Mouse (Mus musculus): ENCODE measurements around the gene Sap30bp. TPM values are rescaled to one million over a fixed set of nuclear protein-coding genes. Genes with fewer than 3 reads are reported as not detected.
A peak's percentile ranks its signal among the peaks of the same experiment; 100 is the strongest.

Sap30bp gene
- polyA plus RNA-seq, 1 experiment from 2014 or later, result 38.4 TPM

- H3K9ac ChIP-seq (ENCODE audit: low read depth, low read length), result peak overlapping the region; percentile 17; the same call in 1 of the 2 replicates
- WGBS, result 78% methylated on average over 9 of the region's 9 CpGs
- no peak overlapping the region for H3K4me2 ChIP-seq (ENCODE audit: low read length)
- H3K27me3 ChIP-seq (replicated peaks; ENCODE audit: control insufficient read depth, insufficient read depth, low read length), result no peaks in the 10 kb centered on the region
- ATAC-seq, result no peak
- no peaks in the 10 kb centered on the region for H3K9me3 ChIP-seq (ENCODE audit: control insufficient read depth, low read length)
- H3K4me3 ChIP-seq (ENCODE audit: low read length), result no peak overlapping the region
- no peaks in the 10 kb centered on the region; the same call in 1 of the 2 replicates for H3K4me1 ChIP-seq (ENCODE audit: control insufficient read depth, insufficient read depth, low read depth, low read length)
- peak overlapping the region; percentile 39 for H3K27ac ChIP-seq (ENCODE audit: low read depth, low read length)
- peaks cover 12% of the 10 kb centered on the region for H3K36me3 ChIP-seq (ENCODE audit: control insufficient read depth, insufficient read depth, low read length)
Measured at GRCm38 (mm10) chr11:115946221-115946828, 13.2 kb downstream of the Sap30bp start.

- no peak overlapping the region for H3K27ac ChIP-seq (ENCODE audit: low read depth, low read length)
- H3K27me3 ChIP-seq (replicated peaks; ENCODE audit: control insufficient read depth, insufficient read depth, low read length), result no peaks in the 10 kb centered on the region
- H3K36me3 ChIP-seq (ENCODE audit: control insufficient read depth, insufficient read depth, low read length), result peaks cover 7% of the 10 kb centered on the region; the same call in 1 of the 2 replicates
- WGBS, result 79% methylated on average over 9 of the region's 9 CpGs
- no peak overlapping the region for H3K4me3 ChIP-seq (ENCODE audit: low read length)
- no peak for ATAC-seq
- no peak overlapping the region for H3K4me2 ChIP-seq (ENCODE audit: low read length)
- H3K9me3 ChIP-seq (ENCODE audit: control insufficient read depth, low read length), result no peaks in the 10 kb centered on the region
- H3K4me1 ChIP-seq (ENCODE audit: control insufficient read depth, insufficient read depth, low read depth, low read length), result no peaks in the 10 kb centered on the region; the same call in 1 of the 2 replicates
- H3K9ac ChIP-seq (ENCODE audit: low read depth, low read length), result no peak overlapping the region
Measured at GRCm38 (mm10) chr11:115948316-115948715, 15.2 kb downstream of the Sap30bp start.

GRCm38 (mm10) chr11:115950719-115951118 lies 17.6 kb downstream of the Sap30bp start:
- peaks cover 5% of the 10 kb centered on the region for H3K36me3 ChIP-seq (ENCODE audit: control insufficient read depth, insufficient read depth, low read length)
- H3K27me3 ChIP-seq (replicated peaks; ENCODE audit: control insufficient read depth, insufficient read depth, low read length), result no peaks in the 10 kb centered on the region
- ATAC-seq, result peak; percentile 82
- H3K27ac ChIP-seq (ENCODE audit: low read depth, low read length), result peak overlapping the region; percentile 67
- H3K4me3 ChIP-seq (ENCODE audit: low read length), result no peak overlapping the region
- H3K9ac ChIP-seq (ENCODE audit: low read depth, low read length), result no peak overlapping the region
- H3K9me3 ChIP-seq (ENCODE audit: control insufficient read depth, low read length), result no peaks in the 10 kb centered on the region
- WGBS, result 87% methylated on average over 2 of the region's 2 CpGs
- no peak overlapping the region for H3K4me2 ChIP-seq (ENCODE audit: low read length)
- peaks cover 4% of the 10 kb centered on the region; the same call in 1 of the 2 replicates for H3K4me1 ChIP-seq (ENCODE audit: control insufficient read depth, insufficient read depth, low read depth, low read length)

DNA sequence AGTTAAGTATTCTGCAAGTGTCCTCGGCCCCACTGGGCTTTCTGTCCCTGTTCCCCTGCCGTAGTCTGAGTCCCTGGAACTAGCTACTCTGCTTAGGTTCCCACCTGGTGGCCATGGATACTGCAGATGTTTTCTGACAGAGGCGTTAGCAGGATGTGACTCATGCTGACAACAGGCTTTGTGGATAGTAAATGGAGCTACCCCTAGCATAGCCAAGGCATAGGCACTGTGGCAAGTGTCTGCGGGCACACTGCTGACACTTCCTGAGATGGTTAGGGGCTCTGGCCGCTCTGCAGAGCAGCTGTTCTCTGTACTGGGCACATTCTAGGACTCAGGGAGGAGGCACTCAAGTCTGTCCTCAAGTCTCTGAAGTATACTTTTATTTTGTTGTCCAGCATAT lies 21.6 kb downstream of the Sap30bp start:
- WGBS, result 66% methylated on average over 5 of the region's 5 CpGs
- Histone ChIP-seq H3K4me1 (ENCODE audit: control insufficient read depth, insufficient read depth, low read depth, low read length) (peaks cover 5% of the 10 kb centered on the region; the same call in 1 of the 2 replicates), H3K4me3 (ENCODE audit: low read length) (no peak overlapping the region), H3K9ac (ENCODE audit: low read depth, low read length) (no peak overlapping the region), H3K4me2 (ENCODE audit: low read length) (no peak overlapping the region), H3K36me3 (ENCODE audit: control insufficient read depth, insufficient read depth, low read length) (no peaks in the 10 kb centered on the region; the same call in none of the 2 replicates), H3K27me3 (replicated peaks; ENCODE audit: control insufficient read depth, insufficient read depth, low read length) (no peaks in the 10 kb centered on the region), H3K9me3 (ENCODE audit: control insufficient read depth, low read length) (no peaks in the 10 kb centered on the region), H3K27ac (ENCODE audit: low read depth, low read length) (no peak overlapping the region; the same call in 1 of the 2 replicates)
- no peak for ATAC-seq

DNA sequence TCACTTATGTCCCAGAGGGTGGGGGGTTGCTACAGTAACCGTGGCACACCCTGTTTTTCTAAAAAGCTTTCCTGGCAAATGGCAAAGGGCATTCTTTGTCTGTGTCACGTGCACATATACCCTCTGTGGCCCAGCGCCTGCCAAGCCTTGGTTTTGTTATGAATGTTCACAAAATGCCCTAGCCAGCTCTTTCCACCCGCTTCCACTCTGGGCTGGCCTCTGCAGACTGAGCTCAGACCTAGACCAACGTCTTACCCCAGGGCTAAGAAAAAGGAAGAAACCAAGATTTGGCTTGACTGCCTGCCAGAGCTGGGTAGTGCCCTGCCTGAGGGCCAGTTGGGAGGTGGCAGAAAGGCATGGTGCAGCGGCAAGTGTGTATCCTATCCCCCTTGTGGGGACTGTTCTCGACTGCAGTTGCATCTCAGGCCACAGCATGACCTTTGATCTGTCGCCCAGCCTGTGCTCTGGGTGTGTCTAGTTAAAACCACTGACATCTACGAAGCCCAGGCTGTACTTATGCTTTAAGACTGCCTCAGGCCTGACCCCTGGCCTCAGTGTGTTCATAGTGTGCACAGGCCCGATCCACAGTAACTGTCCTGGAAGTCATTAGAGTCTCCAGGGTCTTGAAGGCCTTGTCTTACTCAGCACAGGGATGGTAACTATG lies 22.2 kb downstream of the Sap30bp start:
- Histone ChIP-seq H3K9me3 (ENCODE audit: control insufficient read depth, low read length) (no peaks in the 10 kb centered on the region), H3K27ac (ENCODE audit: low read depth, low read length) (peak overlapping the region; percentile 61), H3K9ac (ENCODE audit: low read depth, low read length) (no peak overlapping the region), H3K4me2 (ENCODE audit: low read length) (no peak overlapping the region), H3K4me3 (ENCODE audit: low read length) (no peak overlapping the region), H3K4me1 (ENCODE audit: control insufficient read depth, insufficient read depth, low read depth, low read length) (peaks cover 5% of the 10 kb centered on the region; the same call in 1 of the 2 replicates), H3K27me3 (replicated peaks; ENCODE audit: control insufficient read depth, insufficient read depth, low read length) (no peaks in the 10 kb centered on the region), H3K36me3 (ENCODE audit: control insufficient read depth, insufficient read depth, low read length) (no peaks in the 10 kb centered on the region; the same call in none of the 2 replicates)
- peak; percentile 5; the same call in 1 of the 2 replicates for ATAC-seq
- WGBS, result 41% methylated on average over 10 of the region's 10 CpGs

DNA sequence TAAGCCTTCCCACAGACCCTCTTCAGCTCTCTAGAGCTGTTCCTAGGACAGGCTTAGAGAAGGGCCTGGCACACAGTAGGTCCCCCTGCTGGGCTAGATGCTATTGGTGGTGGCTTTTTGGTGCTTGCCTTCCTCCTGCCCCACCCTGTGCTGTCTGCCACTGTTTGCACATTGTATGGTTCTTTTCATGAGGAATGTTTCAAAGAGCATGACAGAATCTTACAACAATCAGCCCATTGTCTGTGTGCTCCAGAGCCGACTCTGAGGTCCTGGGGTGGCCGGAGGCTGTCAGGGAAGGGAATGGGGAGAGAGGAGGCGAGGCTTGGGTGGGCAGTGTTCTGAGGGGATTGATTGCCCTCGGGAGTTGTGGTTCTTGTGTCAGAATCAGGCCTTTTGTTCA lies 23.4 kb downstream of the Sap30bp start:
- WGBS, result 19% methylated on average over 4 of the region's 4 CpGs
- no peak overlapping the region for H3K9ac ChIP-seq (ENCODE audit: low read depth, low read length)
- H3K36me3 ChIP-seq (ENCODE audit: control insufficient read depth, insufficient read depth, low read length), result peaks cover 11% of the 10 kb centered on the region
- H3K27me3 ChIP-seq (replicated peaks; ENCODE audit: control insufficient read depth, insufficient read depth, low read length), result no peaks in the 10 kb centered on the region
- H3K4me3 ChIP-seq (ENCODE audit: low read length), result no peak overlapping the region
- no peak overlapping the region for H3K4me2 ChIP-seq (ENCODE audit: low read length)
- H3K4me1 ChIP-seq (ENCODE audit: control insufficient read depth, insufficient read depth, low read depth, low read length), result peaks cover 5% of the 10 kb centered on the region; the same call in 1 of the 2 replicates
- no peaks in the 10 kb centered on the region for H3K9me3 ChIP-seq (ENCODE audit: control insufficient read depth, low read length)
- no peak overlapping the region; the same call in 1 of the 2 replicates for H3K27ac ChIP-seq (ENCODE audit: low read depth, low read length)
- ATAC-seq, result peak; percentile 70

GRCm38 (mm10) chr11:115957971-115958370 lies 24.9 kb downstream of the Sap30bp start:
- Histone ChIP-seq H3K36me3 (ENCODE audit: control insufficient read depth, insufficient read depth, low read length) (peaks cover 24% of the 10 kb centered on the region), H3K27ac (ENCODE audit: low read depth, low read length) (no peak overlapping the region), H3K4me2 (ENCODE audit: low read length) (no peak overlapping the region), H3K9me3 (ENCODE audit: control insufficient read depth, low read length) (no peaks in the 10 kb centered on the region), H3K4me3 (ENCODE audit: low read length) (no peak overlapping the region), H3K9ac (ENCODE audit: low read depth, low read length) (no peak overlapping the region), H3K27me3 (replicated peaks; ENCODE audit: control insufficient read depth, insufficient read depth, low read length) (no peaks in the 10 kb centered on the region), H3K4me1 (ENCODE audit: control insufficient read depth, insufficient read depth, low read depth, low read length) (peaks cover 5% of the 10 kb centered on the region; the same call in 1 of the 2 replicates)
- ATAC-seq, result no peak; the same call in 1 of the 2 replicates
- WGBS, result 49% methylated on average over 7 of the region's 7 CpGs

- Histone ChIP-seq H3K9ac (ENCODE audit: low read depth, low read length) (no peak overlapping the region), H3K4me3 (ENCODE audit: low read length) (no peak overlapping the region), H3K36me3 (ENCODE audit: control insufficient read depth, insufficient read depth, low read length) (peaks cover 25% of the 10 kb centered on the region), H3K27ac (ENCODE audit: low read depth, low read length) (no peak overlapping the region), H3K9me3 (ENCODE audit: control insufficient read depth, low read length) (no peaks in the 10 kb centered on the region), H3K4me1 (ENCODE audit: control insufficient read depth, insufficient read depth, low read depth, low read length) (peaks cover 5% of the 10 kb centered on the region; the same call in 1 of the 2 replicates), H3K27me3 (replicated peaks; ENCODE audit: control insufficient read depth, insufficient read depth, low read length) (no peaks in the 10 kb centered on the region), H3K4me2 (ENCODE audit: low read length) (no peak overlapping the region)
- ATAC-seq, result no peak
- WGBS, result 86% methylated on average over 9 of the region's 9 CpGs
Measured at GRCm38 (mm10) chr11:115959018-115959417, 25.9 kb downstream of the Sap30bp start.

- WGBS, result 92% methylated on average over 8 of the region's 9 CpGs
- no peak for ATAC-seq
- Histone ChIP-seq H3K9ac (ENCODE audit: low read depth, low read length) (no peak overlapping the region), H3K4me1 (ENCODE audit: control insufficient read depth, insufficient read depth, low read depth, low read length) (no peaks in the 10 kb centered on the region), H3K9me3 (ENCODE audit: control insufficient read depth, low read length) (no peaks in the 10 kb centered on the region), H3K4me3 (ENCODE audit: low read length) (no peak overlapping the region), H3K36me3 (ENCODE audit: control insufficient read depth, insufficient read depth, low read length) (peaks cover 51% of the 10 kb centered on the region), H3K27ac (ENCODE audit: low read depth, low read length) (no peak overlapping the region), H3K27me3 (replicated peaks; ENCODE audit: control insufficient read depth, insufficient read depth, low read length) (no peaks in the 10 kb centered on the region), H3K4me2 (ENCODE audit: low read length) (no peak overlapping the region)
Measured at GRCm38 (mm10) chr11:115962651-115963412, 29.8 kb downstream of the Sap30bp start.
